Mouse (Mus musculus): Measurements from ENCODE around the gene Sftpd.

DNA sequence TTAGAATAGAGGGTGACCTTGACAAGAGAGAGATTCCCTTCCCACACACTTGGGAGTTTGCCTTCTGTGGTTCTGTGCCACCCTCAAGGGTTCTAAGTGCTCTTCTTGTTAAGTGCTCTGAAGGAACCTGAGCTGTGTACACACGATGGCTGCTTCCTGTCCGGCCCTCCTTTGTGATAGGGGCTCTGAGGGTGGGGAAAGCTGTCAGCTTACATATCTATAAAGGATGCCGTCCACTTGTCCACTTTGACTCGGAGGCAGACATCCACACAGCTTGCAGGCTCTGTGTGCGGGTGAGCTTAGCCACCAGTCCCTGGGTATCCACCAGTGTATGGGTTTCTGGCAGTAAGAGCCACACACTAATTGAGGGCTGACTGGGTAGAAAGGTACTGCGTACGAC lies 53.4 kb downstream of the Sftpd start, which contains the start of gene Sftpa1:
- TF ChIP-seq CTCF (IDR thresholded peaks at IDR 0.05; ENCODE audit: control insufficient read depth, insufficient read depth, insufficient replicate concordance, low read depth, low read length) = no peak
- TF ChIP-seq POLR2A (IDR thresholded peaks at IDR 0.05; ENCODE audit: control insufficient read depth, low read depth, low read length) = no peak

All from testis, adult 2 months (tissue).